Mouse (Mus musculus): ENCODE measurements around the gene Gm9508. TPM values are rescaled to one million over a fixed set of nuclear protein-coding genes. Genes with fewer than 3 reads are reported as not detected.
A peak's percentile ranks its signal among the peaks of the same experiment; 100 is the strongest.

The Gm9508 gene
- polyA plus RNA-seq, 1 experiment from 2014 or later, result not detected

GRCm38 (mm10) chr10:77666342-77666741 is 30.7 kb downstream of the Gm9508 start:
- ATAC-seq, result no peak
- Histone ChIP-seq H3K27me3 (no peaks in the 10 kb centered on the region), H3K27ac (no peak overlapping the region), H3K9me3 (no peaks in the 10 kb centered on the region), H3K9ac (replicated peaks) (no peak overlapping the region), H3K4me2 (replicated peaks) (no peak overlapping the region), H3K4me1 (replicated peaks) (no peaks in the 10 kb centered on the region), H3K4me3 (replicated peaks) (no peak overlapping the region), H3K36me3 (no peaks in the 10 kb centered on the region)
- WGBS, result 88% methylated on average over 8 of the region's 8 CpGs

- ATAC-seq, result peak; percentile 27; the same call in 1 of the 2 replicates
- no peaks in the 10 kb centered on the region for H3K4me1 ChIP-seq (replicated peaks)
- no peak overlapping the region for H3K4me3 ChIP-seq (replicated peaks)
- no peak overlapping the region for H3K9ac ChIP-seq (replicated peaks)
- 65% methylated on average over 43 of the region's 43 CpGs for WGBS
- H3K9me3 ChIP-seq, result peaks cover 3% of the 10 kb centered on the region; the same call in 1 of the 2 replicates
- no peaks in the 10 kb centered on the region for H3K27me3 ChIP-seq
- H3K27ac ChIP-seq, result no peak overlapping the region
- no peak overlapping the region for H3K4me2 ChIP-seq (replicated peaks)
- no peaks in the 10 kb centered on the region for H3K36me3 ChIP-seq
These were observed 32.9 kb downstream of the Gm9508 start for GRCm38 (mm10) chr10:77663949-77664665.

- Histone ChIP-seq H3K9ac (replicated peaks) (no peak overlapping the region), H3K27me3 (no peaks in the 10 kb centered on the region), H3K4me2 (replicated peaks) (no peak overlapping the region), H3K36me3 (no peaks in the 10 kb centered on the region), H3K9me3 (peaks cover 3% of the 10 kb centered on the region; the same call in 1 of the 2 replicates), H3K4me1 (replicated peaks) (no peaks in the 10 kb centered on the region), H3K27ac (no peak overlapping the region), H3K4me3 (replicated peaks) (no peak overlapping the region)
- WGBS, result 76% methylated on average over 15 of the region's 15 CpGs
- no peak for ATAC-seq
These were observed 38.6 kb downstream of the Gm9508 start for GRCm38 (mm10) chr10:77658286-77658994.

GRCm38 (mm10) chr10:77652046-77652445 is 45.0 kb downstream of the Gm9508 start:
- WGBS, result 89% methylated on average over 9 of the region's 9 CpGs

GRCm38 (mm10) chr10:77647901-77648300 is 49.1 kb downstream of the Gm9508 start:
- H3K36me3 ChIP-seq, result peaks cover 43% of the 10 kb centered on the region
- no peak overlapping the region for H3K9ac ChIP-seq (replicated peaks)
- no peaks in the 10 kb centered on the region for H3K9me3 ChIP-seq
- WGBS, result 91% methylated on average over 8 of the region's 8 CpGs
- H3K4me2 ChIP-seq (replicated peaks), result no peak overlapping the region
- ATAC-seq, result no peak
- no peak overlapping the region for H3K4me3 ChIP-seq (replicated peaks)
- no peaks in the 10 kb centered on the region for H3K27me3 ChIP-seq
- H3K27ac ChIP-seq, result no peak overlapping the region
- no peaks in the 10 kb centered on the region for H3K4me1 ChIP-seq (replicated peaks)

More at GRCm38 (mm10) chr10:77652046-77652445, 45.0 kb downstream of the Gm9508 start:
- Histone ChIP-seq H3K9ac (replicated peaks) (no peak overlapping the region), H3K36me3 (peaks cover 2% of the 10 kb centered on the region; the same call in 1 of the 2 replicates), H3K4me2 (replicated peaks) (no peak overlapping the region), H3K27ac (no peak overlapping the region), H3K4me3 (replicated peaks) (no peak overlapping the region), H3K9me3 (no peaks in the 10 kb centered on the region), H3K4me1 (replicated peaks) (no peaks in the 10 kb centered on the region), H3K27me3 (no peaks in the 10 kb centered on the region)
- no peak for ATAC-seq

GRCm38 (mm10) chr10:77647461-77647860 is 49.6 kb downstream of the Gm9508 start:
- no peaks in the 10 kb centered on the region for H3K9me3 ChIP-seq
- peaks cover 47% of the 10 kb centered on the region for H3K36me3 ChIP-seq
- no peaks in the 10 kb centered on the region for H3K27me3 ChIP-seq
- no peak overlapping the region for H3K4me3 ChIP-seq (replicated peaks)
- no peak overlapping the region for H3K27ac ChIP-seq
- ATAC-seq, result no peak
- no peaks in the 10 kb centered on the region for H3K4me1 ChIP-seq (replicated peaks)
- H3K9ac ChIP-seq (replicated peaks), result no peak overlapping the region
- 92% methylated on average over 1 of the region's 1 CpGs for WGBS
- no peak overlapping the region for H3K4me2 ChIP-seq (replicated peaks)

Other genes starting within 250 kb of the Gm9508 start
- 38.5 and 41.6 TPM in 2 replicates for gene Fam207a, start 181.4 kb downstream of the Gm9508 start, polyA plus RNA-seq (2015; fragmentation: Nextera tagmentation; extraction: Ambion mirVana)
- 0.61 and 0.87 TPM in 2 replicates for gene Itgb2, start 167.0 kb downstream of the Gm9508 start, polyA plus RNA-seq (2015; fragmentation: Nextera tagmentation; extraction: Ambion mirVana)
- gene Pttg1ip, start 115.5 kb downstream of the Gm9508 start, polyA plus RNA-seq (2015; fragmentation: Nextera tagmentation; extraction: Ambion mirVana), result 57.5 and 59.0 TPM in 2 replicates
- 302 and 320 TPM in 2 replicates for gene Sumo3, start 91.1 kb downstream of the Gm9508 start, polyA plus RNA-seq (2015; fragmentation: Nextera tagmentation; extraction: Ambion mirVana)
- 2.5 TPM in 1 of 2 replicates, not detected in the other for gene Gm49325, start 91.0 kb downstream of the Gm9508 start, polyA plus RNA-seq (2015; fragmentation: Nextera tagmentation; extraction: Ambion mirVana)
- 89.8 and 95.5 TPM in 2 replicates for gene Ube2g2, start 75.0 kb downstream of the Gm9508 start, polyA plus RNA-seq (2015; fragmentation: Nextera tagmentation; extraction: Ambion mirVana)
- gene Tspear, start 10.7 kb downstream of the Gm9508 start, polyA plus RNA-seq (2015; fragmentation: Nextera tagmentation; extraction: Ambion mirVana), result 0.67 and 1.2 TPM in 2 replicates
- not detected in 2 replicates for gene Gm19402, start 6.5 kb downstream of the Gm9508 start, polyA plus RNA-seq (2015; fragmentation: Nextera tagmentation; extraction: Ambion mirVana)
- gene Gm10272, start 9.4 kb upstream of the Gm9508 start, polyA plus RNA-seq (2015; fragmentation: Nextera tagmentation; extraction: Ambion mirVana), result not detected in 2 replicates
- gene Gm10024, start 14.2 kb upstream of the Gm9508 start, polyA plus RNA-seq (2015; fragmentation: Nextera tagmentation; extraction: Ambion mirVana), result not detected in 2 replicates
- gene Gm10142, start 18.6 kb upstream of the Gm9508 start, polyA plus RNA-seq (2015; fragmentation: Nextera tagmentation; extraction: Ambion mirVana), result not detected in 2 replicates
- gene Krtap12-1, start 23.4 kb upstream of the Gm9508 start, polyA plus RNA-seq (2015; fragmentation: Nextera tagmentation; extraction: Ambion mirVana), result not detected in 2 replicates
- not detected in 2 replicates for gene Gm10100, start 29.3 kb upstream of the Gm9508 start, polyA plus RNA-seq (2015; fragmentation: Nextera tagmentation; extraction: Ambion mirVana)
- gene Gm18596, start 45.4 kb upstream of the Gm9508 start, polyA plus RNA-seq (2015; fragmentation: Nextera tagmentation; extraction: Ambion mirVana), result not detected in 2 replicates
- gene Gm9736, start 54.1 kb upstream of the Gm9508 start, polyA plus RNA-seq (2015; fragmentation: Nextera tagmentation; extraction: Ambion mirVana), result not detected in 2 replicates
- not detected in 2 replicates for gene Gm3233, start 62.4 kb upstream of the Gm9508 start, polyA plus RNA-seq (2015; fragmentation: Nextera tagmentation; extraction: Ambion mirVana)
- not detected in 2 replicates for gene Gm3238, start 74.1 kb upstream of the Gm9508 start, polyA plus RNA-seq (2015; fragmentation: Nextera tagmentation; extraction: Ambion mirVana)
- not detected in 2 replicates for gene Gm7138, start 79.7 kb upstream of the Gm9508 start, polyA plus RNA-seq (2015; fragmentation: Nextera tagmentation; extraction: Ambion mirVana)
- not detected in 2 replicates for gene Gm3250, start 85.3 kb upstream of the Gm9508 start, polyA plus RNA-seq (2015; fragmentation: Nextera tagmentation; extraction: Ambion mirVana)
- not detected in 2 replicates for gene Gm7137, start 91.0 kb upstream of the Gm9508 start, polyA plus RNA-seq (2015; fragmentation: Nextera tagmentation; extraction: Ambion mirVana)
- gene Gm9639, start 97.8 kb upstream of the Gm9508 start, polyA plus RNA-seq (2015; fragmentation: Nextera tagmentation; extraction: Ambion mirVana), result not detected in 2 replicates
- not detected in 2 replicates for gene Gm19668, start 101.9 kb upstream of the Gm9508 start, polyA plus RNA-seq (2015; fragmentation: Nextera tagmentation; extraction: Ambion mirVana)
- gene Gm9507, start 114.6 kb upstream of the Gm9508 start, polyA plus RNA-seq (2015; fragmentation: Nextera tagmentation; extraction: Ambion mirVana), result not detected in 2 replicates
- not detected in 2 replicates for gene Gm2696, start 117.4 kb upstream of the Gm9508 start, polyA plus RNA-seq (2015; fragmentation: Nextera tagmentation; extraction: Ambion mirVana)
- gene Krtap10-4, start 129.9 kb upstream of the Gm9508 start, polyA plus RNA-seq (2015; fragmentation: Nextera tagmentation; extraction: Ambion mirVana), result not detected in 2 replicates
- gene Krtap10-10, start 138.7 kb upstream of the Gm9508 start, polyA plus RNA-seq (2015; fragmentation: Nextera tagmentation; extraction: Ambion mirVana), result not detected in 2 replicates
- not detected in 2 replicates for gene Gm36176, start 149.6 kb upstream of the Gm9508 start, polyA plus RNA-seq (2015; fragmentation: Nextera tagmentation; extraction: Ambion mirVana)
- gene Gm10318, start 155.6 kb upstream of the Gm9508 start, polyA plus RNA-seq (2015; fragmentation: Nextera tagmentation; extraction: Ambion mirVana), result not detected in 2 replicates
- not detected in 2 replicates for gene Gm3285, start 164.7 kb upstream of the Gm9508 start, polyA plus RNA-seq (2015; fragmentation: Nextera tagmentation; extraction: Ambion mirVana)
- 9.8 and 10.3 TPM in 2 replicates for gene Lrrc3, start 205.3 kb upstream of the Gm9508 start, polyA plus RNA-seq (2015; fragmentation: Nextera tagmentation; extraction: Ambion mirVana)